Mouse (Mus musculus) urinary bladder, postnatal 14 days (tissue): ENCODE results near the gene Cdh5.
A peak's percentile ranks its signal among the peaks of the same experiment; 100 is the strongest.
"Not testable (repeated sequence)": the region's sequence is repeated elsewhere in the genome, so short reads cannot be mapped to it uniquely, and the experiment has no call there.

Source experiments
- DNase-seq: peaks from one replicate; pipeline ENCODE4 v3.0.0; 2021; ENCODE audit warnings: low spot score

The Cdh5 gene

DNA sequence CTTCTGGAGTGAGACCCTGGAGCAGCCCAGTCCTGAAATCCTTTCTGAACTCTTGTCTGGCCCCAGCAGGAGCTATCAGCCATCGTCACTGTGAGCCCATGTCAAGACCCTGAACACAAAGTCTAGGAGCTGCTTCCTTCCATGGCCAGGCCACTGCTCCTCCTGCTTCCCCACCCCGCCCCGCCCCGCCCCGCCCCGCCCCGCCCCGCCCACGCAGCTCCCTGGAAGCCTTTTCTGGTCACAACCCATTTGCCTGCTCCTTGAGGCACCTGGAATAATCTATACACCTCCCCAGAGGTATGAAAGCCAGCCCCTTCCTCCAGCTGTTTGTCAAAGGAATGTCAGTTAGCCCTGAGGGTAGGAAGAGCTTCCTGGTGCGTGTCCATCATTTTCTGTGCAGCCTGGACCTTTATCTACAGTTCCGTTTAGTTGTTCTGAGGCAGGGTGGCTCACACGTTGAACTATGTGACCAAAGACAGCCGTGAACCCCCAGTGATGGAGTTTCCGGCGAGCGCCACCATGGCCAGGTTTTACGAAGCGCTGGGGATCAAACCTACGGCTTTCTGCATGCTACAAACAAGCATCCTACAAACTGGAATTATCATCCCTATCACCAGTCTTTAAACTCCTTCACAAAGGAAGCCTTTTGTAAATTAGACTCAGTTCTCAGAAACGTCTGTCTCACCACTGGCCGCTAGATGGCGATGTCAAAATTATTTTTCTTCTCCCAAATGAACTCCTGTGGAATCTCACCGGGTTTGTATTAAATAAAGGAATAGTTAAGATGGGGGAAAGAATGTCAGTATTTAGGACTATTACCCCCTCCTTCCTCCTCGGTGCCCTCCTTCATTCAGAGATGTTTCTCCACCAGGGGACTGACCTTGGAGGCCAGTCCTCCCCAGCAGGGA, 10.2 kb upstream of the Cdh5 start:
- DNase-seq = not testable (repeated sequence)

DNA sequence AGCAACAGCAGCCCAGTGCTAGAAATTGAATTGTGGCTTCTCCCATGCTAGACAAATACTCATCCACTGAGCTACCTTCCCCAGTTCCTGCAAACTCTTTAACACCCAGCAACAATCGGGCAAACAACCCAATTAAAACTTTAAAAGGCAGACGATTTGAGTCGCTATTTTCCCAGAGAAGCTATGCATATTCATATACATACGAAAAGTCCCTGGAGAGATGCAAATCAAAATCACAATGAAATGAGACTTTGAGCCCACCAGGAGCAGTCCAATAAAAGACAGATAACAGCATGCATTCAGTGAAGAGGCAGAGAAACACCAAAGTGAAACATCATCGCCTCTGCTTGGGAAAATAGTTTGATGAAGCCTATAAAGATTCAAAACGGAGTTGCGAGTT, 8.1 kb upstream of the Cdh5 start:
- DNase-seq = no peak

DNA sequence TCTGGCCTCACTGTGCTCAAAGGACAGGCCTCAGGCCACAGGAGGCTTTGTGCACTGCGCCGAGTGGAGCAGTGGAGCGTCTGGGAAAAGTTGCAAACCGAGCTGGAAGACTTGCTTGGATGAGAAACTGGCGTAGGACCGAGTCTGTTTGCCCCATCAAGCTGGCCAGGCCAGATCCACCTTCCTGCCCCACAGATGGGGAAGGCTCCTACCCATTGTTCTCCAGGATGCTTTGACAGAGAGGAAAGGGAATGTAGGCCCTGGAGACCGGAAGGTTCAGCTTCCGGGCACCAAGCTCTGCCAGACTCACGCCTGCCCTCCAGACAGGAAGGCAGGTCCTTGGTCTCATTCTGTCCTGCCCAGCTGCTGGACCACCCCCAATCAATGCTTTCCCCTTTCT, 5.8 kb upstream of the Cdh5 start:
- DNase-seq = no peak

- DNase-seq = no peak
These were observed 4.8 kb upstream of the Cdh5 start for GRCm38 (mm10) chr8:104096644-104097043.

GRCm38 (mm10) chr8:104098671-104099346, 2.6 kb upstream of the Cdh5 start:
- DNase-seq = no peak

DNA sequence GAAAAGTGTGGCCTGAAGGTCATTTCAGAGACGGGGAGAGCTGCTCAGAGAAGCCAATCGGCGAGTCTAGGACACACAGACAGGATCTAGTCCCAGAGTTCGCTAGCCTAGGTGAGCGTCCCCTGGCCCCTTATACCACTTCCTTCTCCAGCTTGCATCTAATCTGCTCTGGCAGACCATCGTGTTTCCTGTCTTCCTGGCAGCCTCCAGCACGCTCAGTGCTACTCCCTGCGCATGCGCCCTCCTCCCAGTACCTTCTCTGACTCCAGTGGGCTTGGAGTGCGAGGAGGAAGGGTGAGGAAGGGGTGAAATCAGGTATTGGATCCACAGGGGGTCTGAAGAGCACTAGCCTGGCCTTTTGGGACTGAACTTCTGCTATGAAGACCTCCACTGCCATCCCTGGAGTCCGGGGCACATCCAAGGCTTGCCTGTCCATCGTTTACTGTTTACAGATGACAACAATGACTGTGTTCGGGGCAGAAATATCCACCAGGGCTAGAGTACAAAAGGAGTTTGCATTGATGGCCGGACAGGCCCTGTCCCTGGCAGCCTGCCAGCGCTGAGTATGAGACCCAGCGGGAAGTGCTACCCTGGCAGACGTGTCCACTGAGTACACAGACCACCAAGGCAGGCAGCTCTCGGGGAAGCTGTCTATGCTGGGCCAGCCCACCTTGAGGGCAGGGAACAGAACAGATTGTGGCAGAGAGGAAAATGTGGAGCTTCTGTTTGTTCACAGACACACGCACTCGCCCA, 1.9 kb upstream of the Cdh5 start:
- no peak for DNase-seq

DNA sequence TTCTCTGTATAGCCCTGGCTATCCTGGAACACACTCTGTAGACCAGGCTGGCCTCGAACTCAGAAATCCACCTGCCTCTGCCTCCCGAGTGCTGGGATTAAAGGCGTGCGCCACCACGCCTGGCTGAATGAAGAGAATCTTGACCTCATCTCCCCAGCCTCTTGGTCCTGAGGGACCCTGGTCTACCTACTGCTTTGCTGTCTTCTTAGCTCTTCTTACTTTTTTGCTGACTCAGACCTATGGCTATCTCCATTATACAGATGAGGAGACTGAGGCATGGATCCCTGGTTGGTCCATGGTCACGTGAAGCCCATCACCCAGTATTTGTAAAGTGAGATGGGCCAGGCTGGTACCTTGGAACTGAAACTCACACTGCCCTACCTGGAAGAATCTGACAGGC, 701 bp upstream of the Cdh5 start:
- DNase-seq = not testable (repeated sequence)

GRCm38 (mm10) chr8:104103462-104103861, 2.0 kb downstream of the Cdh5 start:
- no peak for DNase-seq

DNA sequence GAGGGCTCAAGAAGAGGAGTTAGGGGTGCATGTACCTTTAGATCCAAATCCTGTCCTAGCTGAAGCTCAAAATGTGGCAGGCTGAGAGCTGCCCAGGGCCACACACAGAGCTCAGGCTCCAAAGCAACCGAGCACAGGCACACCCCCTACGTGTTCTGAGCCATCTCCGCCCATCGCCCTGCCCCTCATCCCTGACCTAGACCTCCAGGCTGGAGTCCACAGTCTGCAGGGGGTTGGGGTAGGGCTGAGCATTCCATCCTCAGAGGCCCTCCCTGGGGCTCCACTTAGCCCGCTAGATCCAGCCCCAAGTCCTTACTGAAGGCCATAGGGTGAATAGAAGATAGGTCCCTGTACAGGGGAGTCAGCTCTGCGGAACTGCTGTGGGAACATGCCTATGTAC, 4.3 kb downstream of the Cdh5 start:
- DNase-seq = no peak

DNA sequence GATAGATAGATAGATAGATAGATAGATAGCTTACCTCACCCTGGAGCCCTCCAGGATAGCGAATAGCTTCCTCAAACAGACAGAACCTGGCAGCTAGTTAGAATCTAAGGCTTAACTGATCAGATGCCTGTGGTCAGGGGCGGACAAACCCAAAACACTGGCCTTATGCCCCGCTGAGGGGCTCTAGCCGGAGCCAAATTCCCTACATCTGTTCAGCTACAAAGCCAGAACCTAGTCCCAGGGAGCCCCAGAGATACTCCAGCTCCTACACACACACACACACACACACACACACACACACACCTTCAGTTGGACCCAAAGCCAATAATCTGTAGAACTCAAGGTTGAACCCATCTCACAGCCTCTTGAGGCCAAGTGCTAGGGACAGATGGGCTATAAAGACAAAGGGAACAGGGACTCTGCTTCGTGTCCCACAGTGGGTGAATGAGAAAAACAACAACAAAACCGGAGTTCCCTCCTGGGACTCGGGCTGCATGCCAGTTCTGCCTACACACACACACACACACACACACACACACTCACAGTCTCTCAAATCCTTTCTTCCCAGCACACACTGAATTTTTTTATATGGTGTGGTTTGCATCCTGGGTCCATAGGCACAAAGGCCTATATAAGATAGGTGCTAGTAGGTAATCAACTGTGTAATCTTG, 5.0 kb downstream of the Cdh5 start:
- DNase-seq = no peak

DNA sequence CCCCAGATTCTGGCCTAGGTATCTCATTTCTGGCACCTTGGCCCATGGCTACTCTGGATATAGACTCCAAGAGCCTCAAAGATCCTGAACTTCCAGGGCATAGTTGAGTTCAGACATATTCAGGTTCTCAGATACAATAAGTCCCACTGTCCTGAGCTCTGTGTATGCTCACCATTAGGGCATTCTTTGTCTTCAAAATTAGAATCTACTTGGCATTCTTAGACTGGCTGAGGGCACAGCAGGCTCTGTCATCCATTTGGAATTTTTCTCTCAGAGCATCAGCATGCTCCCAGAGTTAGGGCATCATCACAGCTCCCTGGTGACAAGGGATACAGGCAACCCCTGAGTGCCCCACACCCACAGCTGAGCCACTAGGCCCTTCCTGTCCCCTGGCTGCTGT, 5.7 kb downstream of the Cdh5 start:
- DNase-seq = no peak

- DNase-seq = peak; percentile 6
These were observed 6.6 kb downstream of the Cdh5 start for GRCm38 (mm10) chr8:104108048-104108447.

DNA sequence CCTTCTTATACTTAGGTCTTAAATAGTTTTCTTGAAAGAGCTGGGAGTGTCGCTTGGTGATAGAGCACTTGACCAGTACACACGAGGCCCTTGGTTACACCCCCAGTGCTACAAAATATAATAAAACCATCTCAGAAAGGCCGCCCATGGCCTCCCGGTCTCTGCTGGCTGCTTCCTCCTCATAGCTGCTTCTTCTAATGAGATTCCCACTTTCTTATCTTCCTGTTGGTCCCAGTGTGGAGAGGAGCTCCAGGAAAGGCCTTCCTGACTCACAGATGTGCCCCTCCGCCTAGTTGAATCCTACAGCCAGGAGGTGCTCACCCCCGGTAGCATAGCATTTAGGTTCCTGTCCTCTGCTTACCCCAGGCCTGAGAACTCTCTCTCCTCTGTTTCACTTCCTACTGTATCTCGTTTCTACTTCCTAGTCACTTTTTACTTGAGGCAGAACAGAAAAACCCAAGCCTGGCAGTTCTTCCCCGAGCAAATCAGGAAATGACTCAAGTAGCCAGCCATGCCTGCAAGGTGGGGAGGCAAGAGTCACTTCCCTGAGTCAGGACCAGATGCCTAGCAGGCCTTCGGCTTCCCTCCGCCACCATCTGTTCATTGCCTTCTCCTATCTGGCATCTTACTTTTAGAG, 9.2 kb downstream of the Cdh5 start:
- no peak for DNase-seq

DNA sequence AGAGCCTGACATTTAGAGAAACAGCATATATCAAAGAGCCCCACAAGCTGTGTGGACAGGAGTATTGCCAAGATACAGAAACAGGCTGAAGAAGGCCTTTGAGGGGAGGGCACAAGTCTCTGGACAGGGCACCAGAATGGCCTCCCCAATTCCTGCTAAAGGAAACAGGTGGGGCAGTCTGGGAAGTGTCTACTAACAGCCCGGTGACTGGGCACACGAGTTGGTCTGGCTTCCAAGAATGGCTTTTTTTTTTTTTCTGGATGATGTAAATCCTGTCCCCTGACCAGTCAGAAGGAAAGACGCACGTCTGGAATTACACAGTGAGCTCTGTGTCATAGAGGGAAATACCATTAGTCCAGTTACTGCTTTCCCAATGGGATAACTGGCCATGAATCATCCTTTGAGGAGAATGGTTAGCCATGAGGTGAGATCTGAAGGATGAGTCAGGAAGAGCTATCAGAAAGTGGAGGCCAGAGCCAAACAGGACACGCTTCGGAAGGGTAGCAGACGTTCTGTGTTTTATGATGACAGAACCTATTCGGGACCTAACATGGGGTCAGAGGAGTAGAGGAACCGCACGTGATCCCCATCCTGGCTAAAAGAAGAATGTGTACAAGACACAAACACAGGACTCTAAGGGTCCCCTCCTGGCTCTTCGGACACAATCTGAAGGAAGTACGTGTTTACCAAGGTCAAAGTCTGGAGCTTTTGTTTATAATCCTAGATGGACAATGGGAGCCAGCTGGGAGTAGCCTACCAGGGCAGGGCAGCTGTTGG, 20.4 kb downstream of the Cdh5 start:
- no peak for DNase-seq

- no peak for DNase-seq
These were observed 21.7 kb downstream of the Cdh5 start for GRCm38 (mm10) chr8:104123080-104123657.

DNA sequence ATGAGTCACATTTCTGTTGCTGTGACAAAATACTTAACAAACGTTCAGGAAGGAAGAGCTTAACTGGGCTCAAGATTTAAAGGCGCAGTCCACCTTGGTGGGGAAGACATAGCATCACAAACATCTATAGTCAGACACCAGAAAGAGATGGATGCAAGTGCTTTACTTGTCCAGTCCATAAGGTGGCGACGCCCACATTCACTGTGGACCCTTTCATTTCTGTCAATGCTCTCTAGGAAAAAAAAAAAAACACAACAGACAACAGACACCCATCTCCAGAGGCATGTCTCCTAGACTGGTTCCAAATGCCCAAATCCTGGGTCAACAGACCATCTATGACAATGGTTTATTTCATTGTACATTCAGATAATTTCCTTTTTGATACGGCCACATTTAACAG, 23.1 kb downstream of the Cdh5 start:
- DNase-seq = no peak

GRCm38 (mm10) chr8:104127160-104127883, 25.9 kb downstream of the Cdh5 start:
- DNase-seq = no peak

- no peak for DNase-seq
These were observed 29.5 kb downstream of the Cdh5 start for GRCm38 (mm10) chr8:104130916-104131315.

GRCm38 (mm10) chr8:104131414-104131975, 30.1 kb downstream of the Cdh5 start:
- no peak for DNase-seq
